Mouse (Mus musculus): ENCODE results near the gene Zdhhc16. TPM values are rescaled to one million over a fixed set of nuclear protein-coding genes. Genes with fewer than 3 reads are reported as not detected.

Zdhhc16 gene
- 10 to 100 TPM; 27.6 to 29.4 TPM for total RNA-seq (2021)

GRCm38 (mm10) chr19:41933179-41934086 is at the start of gene Zdhhc16, which contains the start of gene Exosc1:
Gene Zdhhc16 (plus strand): TSS chr19:41933480.
Gene Exosc1 (minus strand): TSS chr19:41933423.
- DNase-seq = peak; percentile 99
- intact Hi-C loops (cut with DNase I) = loop anchor here (2.0 kb wide), 1 partner anchor 21 kb away; no protein-coding TSS in a partner anchor

DNA sequence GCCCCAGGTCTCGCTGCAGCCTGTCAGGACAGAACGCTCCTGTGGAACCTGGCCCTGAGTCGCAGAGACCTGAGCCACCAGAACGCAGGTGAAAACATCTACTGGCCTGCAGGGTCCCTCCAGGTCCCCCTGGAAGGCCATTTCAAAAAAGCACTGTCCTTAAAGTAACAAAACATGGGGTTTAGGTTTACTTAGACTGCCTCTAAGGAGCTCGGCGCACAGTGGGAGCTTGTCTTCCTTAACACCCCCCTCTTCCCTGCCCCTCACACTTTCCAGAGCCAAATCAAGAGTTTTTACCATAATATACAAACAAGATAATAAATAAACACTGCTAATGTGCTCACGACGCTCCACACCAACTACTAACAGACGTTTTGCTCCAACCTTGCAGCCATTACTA is 49.4 kb upstream of the Zdhhc16 start:
- intact Hi-C loops (cut with DNase I) = no loop called here
- no peak for DNase-seq

- DNase-seq = no peak
- intact Hi-C loops (cut with DNase I) = no loop called here
These were observed 45.1 kb upstream of the Zdhhc16 start for GRCm38 (mm10) chr19:41888191-41888590.

DNA sequence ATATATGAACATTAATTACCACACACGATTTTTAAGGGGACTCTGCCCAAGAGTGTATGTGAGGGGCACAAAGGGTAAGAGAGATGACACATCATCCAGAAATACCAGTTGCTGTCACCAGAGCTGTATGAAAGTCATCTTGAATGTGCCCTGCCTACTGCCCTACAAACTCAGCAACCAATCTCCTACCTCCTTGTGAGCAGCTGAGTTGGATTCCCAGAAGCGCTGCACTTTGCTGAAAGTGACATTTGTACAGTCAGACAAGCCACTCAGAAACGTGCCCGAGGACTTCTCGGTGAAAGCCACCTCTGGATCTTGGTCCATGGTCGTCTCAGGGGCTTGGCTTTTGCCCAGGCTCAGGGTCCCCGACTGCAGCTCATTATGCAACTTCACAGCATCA is 38.3 kb upstream of the Zdhhc16 start:
- intact Hi-C loops (cut with DNase I) = no loop called here
- peak; percentile 32 to 35 for DNase-seq

- intact Hi-C loops (cut with DNase I) = loop anchor here (2.0 kb wide), 1 partner anchor 15 kb away; the partner anchor contains the start of gene Pgam1
- peak; percentile 91 for DNase-seq
These were observed 37.6 kb upstream of the Zdhhc16 start, which contains the start of gene Rrp12 for GRCm38 (mm10) chr19:41895460-41896318. Gene Rrp12 (minus strand): TSS chr19:41896173.

- intact Hi-C loops (cut with DNase I) = loop anchor here (2.0 kb wide), 1 partner anchor 14 kb away; the partner anchor contains the start of gene Pgam1
- DNase-seq = no peak
These were observed 37.0 kb upstream of the Zdhhc16 start for GRCm38 (mm10) chr19:41896319-41896711.

- peak; percentile 33 to 55 for DNase-seq
These were observed 34.4 kb upstream of the Zdhhc16 start for GRCm38 (mm10) chr19:41898860-41899259.

GRCm38 (mm10) chr19:41900495-41901090 is 32.7 kb upstream of the Zdhhc16 start:
- intact Hi-C loops (cut with DNase I) = no loop called here

More at GRCm38 (mm10) chr19:41898860-41899259, 34.4 kb upstream of the Zdhhc16 start:
- intact Hi-C loops (cut with DNase I) = loop anchor here (2.0 kb wide), 1 partner anchor 128 kb away; no protein-coding TSS in a partner anchor

GRCm38 (mm10) chr19:41901696-41902095 is 31.6 kb upstream of the Zdhhc16 start:
- intact Hi-C loops (cut with DNase I) = no loop called here

More at GRCm38 (mm10) chr19:41900495-41901090, 32.7 kb upstream of the Zdhhc16 start:
- no peak for DNase-seq

GRCm38 (mm10) chr19:41902848-41903593 is 30.3 kb upstream of the Zdhhc16 start:
- intact Hi-C loops (cut with DNase I) = no loop called here
- DNase-seq = no peak

More at GRCm38 (mm10) chr19:41901696-41902095, 31.6 kb upstream of the Zdhhc16 start:
- DNase-seq = no peak

DNA sequence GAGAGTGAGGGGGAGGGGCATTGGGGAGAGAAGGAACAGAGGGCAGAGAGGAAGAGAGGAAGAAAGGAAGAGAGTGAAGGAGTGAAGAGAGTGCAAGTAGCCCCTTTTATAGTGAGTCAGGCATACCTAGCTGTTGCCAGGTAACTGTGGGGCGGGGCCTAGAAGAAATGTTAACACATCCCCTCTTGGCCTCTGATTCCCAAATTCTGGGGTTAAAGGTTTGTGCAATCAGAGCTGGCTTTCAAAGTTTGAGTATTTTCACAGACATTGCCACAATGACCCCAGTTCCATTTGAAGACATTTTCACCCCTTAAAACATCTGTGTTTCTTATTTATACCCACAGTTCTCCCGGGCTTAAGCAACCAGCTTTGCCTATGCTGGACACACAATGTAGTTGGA is 28.0 kb upstream of the Zdhhc16 start:
- intact Hi-C loops (cut with DNase I) = no loop called here
- DNase-seq = no peak

DNA sequence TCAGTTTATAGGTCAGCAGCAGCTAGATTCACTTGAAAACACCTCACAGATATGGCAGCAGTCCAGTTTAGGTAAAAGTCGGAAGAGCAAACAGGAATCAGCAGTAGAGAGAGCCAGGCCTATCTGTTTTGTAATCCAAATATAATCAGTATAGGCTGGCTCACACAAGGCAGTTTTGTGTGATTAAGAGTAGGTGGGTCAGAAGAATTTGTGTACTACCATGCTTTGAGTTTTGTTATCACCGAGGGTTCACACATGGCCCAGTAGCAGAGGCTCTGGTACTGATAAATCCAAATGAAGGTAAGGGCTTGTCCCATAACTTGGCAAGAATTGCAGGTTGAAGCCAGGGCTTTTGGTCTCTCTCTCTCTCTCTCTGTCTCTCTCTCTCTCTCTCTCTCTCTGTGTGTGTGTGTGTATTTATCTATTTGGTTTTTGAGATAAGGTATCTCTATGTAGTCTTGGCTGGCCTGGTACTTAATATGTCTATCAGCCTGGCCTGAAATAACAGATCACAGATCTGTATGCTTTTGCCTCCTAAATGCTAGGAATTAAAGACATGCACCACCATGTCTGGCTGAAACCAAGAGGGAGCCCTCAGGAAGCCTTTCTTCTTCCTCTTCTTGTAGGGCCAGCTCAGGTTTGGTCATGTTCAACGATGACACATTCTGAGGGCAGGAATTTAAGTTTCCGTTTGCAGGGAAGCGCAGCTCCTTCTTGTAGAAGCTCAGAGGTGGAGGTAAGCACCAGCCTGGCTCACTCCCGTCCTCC is 26.8 kb upstream of the Zdhhc16 start:
- intact Hi-C loops (cut with DNase I) = no loop called here
- no peak for DNase-seq

- intact Hi-C loops (cut with DNase I) = no loop called here
- DNase-seq = no peak
These were observed 26.1 kb upstream of the Zdhhc16 start for GRCm38 (mm10) chr19:41907079-41907760.

GRCm38 (mm10) chr19:41908736-41909135 is 24.5 kb upstream of the Zdhhc16 start:
- DNase-seq = no peak
- intact Hi-C loops (cut with DNase I) = no loop called here

DNA sequence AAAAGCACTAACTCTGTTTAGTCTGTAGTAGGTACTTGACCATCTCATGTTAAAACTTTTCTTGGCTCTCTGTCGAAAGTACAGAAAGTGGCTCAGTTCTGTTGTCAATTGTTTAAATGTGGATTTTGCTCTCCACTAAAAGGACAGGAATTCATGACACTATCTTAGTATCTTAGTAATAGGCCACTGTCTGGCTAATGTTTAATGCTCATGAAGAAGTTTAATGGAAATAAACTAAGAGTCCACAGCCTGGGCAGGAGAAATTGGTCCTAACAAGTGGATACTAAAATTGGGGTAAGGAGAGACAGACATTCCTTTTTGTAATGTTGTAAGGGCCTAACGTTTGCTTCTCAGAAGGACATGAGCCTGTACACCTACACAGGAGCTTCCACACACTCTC is 22.9 kb upstream of the Zdhhc16 start:
- no peak for DNase-seq
- intact Hi-C loops (cut with DNase I) = loop anchor here (2.0 to 5.0 kb wide), 3 partner anchors 14 to 117 kb away; partner anchors contain the start of genes Mms19, Rrp12 and Ubtd1

- intact Hi-C loops (cut with DNase I) = loop anchor here (2.0 to 5.0 kb wide), 4 partner anchors 15 to 116 kb away; partner anchors contain the start of genes Exosc1, Mms19, Rrp12 and Ubtd1
- DNase-seq = peak; percentile 96 to 97
These were observed 21.9 kb upstream of the Zdhhc16 start, which contains the start of gene Pgam1 for GRCm38 (mm10) chr19:41911178-41912073. Gene Pgam1 (plus strand): TSS chr19:41911923.
